Mouse (Mus musculus): ENCODE results near the gene Sdccag8.
"Not testable (repeated sequence)": the region's sequence is repeated elsewhere in the genome, so short reads cannot be mapped to it uniquely, and the experiment has no call there.

The Sdccag8 gene

DNA sequence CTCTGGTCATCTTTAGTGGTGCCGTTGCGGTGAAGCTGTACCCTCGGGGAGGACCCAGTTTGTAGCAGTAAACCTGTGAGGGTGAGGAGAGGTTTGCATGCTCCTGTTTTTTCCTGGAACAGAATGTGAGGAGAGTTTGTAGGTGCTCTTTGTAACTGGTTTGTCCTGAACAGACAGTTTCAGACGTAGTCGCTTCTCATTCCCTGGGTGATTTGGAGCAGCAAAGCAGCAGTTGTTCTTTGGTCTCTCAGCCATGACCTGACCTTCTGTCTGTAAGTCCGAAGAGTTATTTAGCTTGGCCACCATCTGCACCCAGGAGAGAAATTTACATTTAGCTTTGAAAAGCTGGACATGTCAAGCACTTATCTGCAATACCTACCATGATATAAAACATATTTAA lies 65.2 kb downstream of the Sdccag8 start:
- no peak for DNase-seq

- no peak for DNase-seq
Measured at GRCm38 (mm10) chr1:176880101-176880500, 65.6 kb downstream of the Sdccag8 start.

- DNase-seq: no peak
Measured at GRCm38 (mm10) chr1:176880943-176881342, 66.5 kb downstream of the Sdccag8 start.

DNA sequence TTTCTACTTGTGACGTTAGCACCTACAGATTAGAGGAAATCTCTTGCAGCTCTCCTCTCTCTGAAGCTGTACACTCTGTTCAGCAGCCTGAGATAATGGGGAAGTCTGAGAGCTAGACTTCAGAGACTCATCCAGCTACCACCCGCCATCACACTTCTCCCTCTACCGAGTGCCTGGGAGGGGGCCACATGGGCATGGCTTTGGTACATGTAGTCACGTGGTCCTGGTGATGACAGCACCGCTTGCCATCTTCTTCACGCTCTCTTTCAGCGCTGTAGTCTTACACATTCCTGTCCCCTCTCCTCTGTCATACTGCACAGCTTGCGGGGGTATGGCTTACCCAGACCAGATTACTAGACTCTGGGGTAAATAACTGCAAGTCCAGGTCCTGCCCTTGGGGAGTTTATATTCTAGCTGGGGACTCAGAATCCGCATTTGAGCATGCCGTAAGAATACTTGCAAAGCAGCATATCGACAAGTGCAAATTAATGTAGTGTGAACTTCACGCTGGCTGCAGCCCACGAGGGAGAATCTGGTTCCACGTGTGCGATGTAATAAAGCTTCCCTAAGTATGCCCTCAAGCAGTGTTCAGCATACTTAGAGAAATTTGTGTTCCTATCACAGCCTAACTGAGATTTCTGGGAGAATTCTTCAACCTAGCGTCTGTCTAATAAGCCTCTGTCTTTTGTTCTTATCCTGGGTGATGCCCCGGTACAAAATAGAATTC lies 70.9 kb downstream of the Sdccag8 start:
- DNase-seq: no peak

GRCm38 (mm10) chr1:176886002-176886401 lies 71.5 kb downstream of the Sdccag8 start:
- DNase-seq: no peak

DNA sequence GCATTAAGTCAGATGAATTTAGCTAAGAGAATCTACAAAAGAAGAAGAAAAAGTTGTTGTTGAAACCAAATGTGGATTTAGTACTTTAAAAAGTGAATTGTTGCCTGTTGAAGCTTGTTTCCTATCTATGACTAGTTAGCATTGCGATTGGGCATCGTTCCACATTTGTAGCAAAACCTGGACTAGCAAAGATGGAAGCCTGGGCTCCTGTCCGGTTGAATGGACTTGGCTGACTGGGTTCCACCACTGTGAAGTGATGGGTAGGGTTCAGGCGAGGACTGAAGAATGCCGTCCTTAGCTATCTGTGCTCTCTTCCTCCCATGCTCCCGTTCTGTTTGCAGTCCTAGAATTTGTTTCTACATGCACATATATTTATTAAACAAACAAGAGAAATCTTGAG lies 89.3 kb downstream of the Sdccag8 start:
- no peak for DNase-seq

- DNase-seq: no peak
Measured at GRCm38 (mm10) chr1:176915946-176916345, 101.5 kb downstream of the Sdccag8 start.

DNA sequence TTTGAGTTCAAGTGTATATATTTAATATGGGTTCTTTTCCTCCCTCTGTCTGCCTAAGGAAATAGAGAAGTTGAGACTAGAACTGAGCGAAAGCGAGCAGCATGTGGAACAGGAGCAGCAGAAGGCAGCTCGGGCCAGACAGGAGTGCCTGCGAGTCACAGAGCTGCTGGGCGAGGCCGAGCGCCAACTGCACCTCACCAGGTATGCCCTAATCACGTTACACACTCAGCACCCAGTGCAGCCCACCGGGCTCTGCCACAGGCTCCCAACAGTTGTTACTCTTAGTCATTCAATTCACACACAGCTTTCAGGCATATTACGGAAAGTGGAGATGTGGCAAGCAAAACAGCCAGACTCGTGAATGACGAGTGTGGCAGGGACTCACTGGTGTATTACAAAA lies 105.0 kb downstream of the Sdccag8 start:
- no peak for DNase-seq

DNA sequence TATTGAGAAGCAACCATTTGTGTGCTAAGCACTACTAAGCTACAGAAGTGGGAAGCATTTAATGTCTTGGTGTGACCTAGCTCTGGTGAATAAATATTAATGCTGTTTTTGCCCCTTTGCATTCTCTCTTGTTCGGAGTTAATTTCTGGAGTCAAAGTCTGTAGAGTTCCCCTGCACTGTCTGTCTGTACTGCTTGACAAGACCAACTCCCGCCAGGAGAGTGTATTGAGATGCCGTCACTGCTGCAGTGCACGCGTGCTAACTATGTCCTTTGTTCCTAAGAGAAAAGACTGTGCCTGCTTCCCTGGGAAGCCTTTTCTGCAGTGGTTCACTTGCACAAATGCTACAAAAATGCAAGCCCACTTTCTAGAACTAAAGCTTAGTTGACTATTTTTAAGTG lies 108.4 kb downstream of the Sdccag8 start:
- no peak for DNase-seq

GRCm38 (mm10) chr1:176926009-176926408 lies 111.5 kb downstream of the Sdccag8 start:
- DNase-seq: no peak

GRCm38 (mm10) chr1:176927312-176927711 lies 112.9 kb downstream of the Sdccag8 start:
- no peak for DNase-seq

DNA sequence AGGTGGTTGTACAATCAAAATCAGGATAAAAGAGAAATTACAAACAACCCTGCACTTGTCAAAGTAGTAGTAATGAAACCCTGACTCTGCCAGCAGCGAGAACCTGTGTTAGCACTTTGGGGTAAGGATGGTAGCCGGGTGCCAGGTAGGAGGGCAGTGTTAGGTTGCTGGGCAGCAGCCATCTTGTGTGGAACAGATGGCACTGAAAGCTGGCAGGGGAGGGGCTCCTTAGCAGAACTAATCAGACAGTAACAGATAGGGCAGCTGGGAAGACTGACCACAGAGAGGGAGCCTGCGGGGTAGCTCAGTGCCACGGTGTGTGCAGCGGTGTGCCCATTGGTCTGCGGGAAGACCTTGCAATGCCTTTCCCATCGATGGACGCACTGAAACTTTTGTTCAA lies 115.2 kb downstream of the Sdccag8 start:
- DNase-seq: no peak

DNA sequence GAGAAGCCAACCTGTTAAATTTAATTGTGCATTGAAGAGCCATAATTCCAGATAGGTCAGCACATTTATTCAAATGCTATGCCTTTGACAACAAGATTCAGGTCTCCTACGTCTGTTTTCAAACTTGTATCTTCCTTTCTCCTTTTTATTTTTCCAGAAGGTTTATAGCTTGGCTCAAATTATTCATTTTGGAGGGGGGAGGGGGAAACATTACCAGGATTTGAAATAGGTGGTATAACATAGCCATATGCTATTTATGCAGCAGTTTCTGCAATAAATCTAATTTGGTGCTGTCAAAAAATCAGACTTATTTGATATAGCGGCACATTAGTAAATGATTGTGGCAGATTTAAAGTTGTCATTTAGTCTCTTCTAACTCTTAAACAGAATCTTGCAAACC lies 116.1 kb downstream of the Sdccag8 start:
- DNase-seq: no peak

- no peak for DNase-seq
Measured at GRCm38 (mm10) chr1:176930981-176931500, 116.6 kb downstream of the Sdccag8 start.

DNA sequence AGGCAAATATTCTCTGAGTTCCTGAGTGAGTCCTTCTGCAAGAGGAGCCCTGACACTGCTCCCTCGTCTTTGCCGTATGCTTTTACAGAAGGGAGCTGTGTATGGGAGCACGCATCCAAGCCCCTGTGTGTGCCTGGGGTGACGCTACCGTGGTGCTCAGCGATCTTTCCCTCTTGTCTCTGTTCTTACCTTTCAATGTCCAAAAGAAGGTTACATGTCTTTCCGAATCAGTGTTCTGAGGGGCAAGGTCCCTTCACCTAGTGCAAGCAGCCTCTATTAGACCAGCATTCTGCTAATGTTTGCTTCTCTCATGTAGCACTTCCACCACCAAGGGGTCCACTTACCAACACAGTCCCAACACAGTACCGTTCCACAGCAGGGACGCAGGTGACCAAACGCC lies 117.1 kb downstream of the Sdccag8 start:
- no peak for DNase-seq

GRCm38 (mm10) chr1:176932320-176932950 lies 118.0 kb downstream of the Sdccag8 start:
- DNase-seq: no peak

- no peak for DNase-seq
Measured at GRCm38 (mm10) chr1:176933319-176933718, 118.9 kb downstream of the Sdccag8 start.

- no peak for DNase-seq
Measured at GRCm38 (mm10) chr1:176934043-176934762, 119.7 kb downstream of the Sdccag8 start.

DNA sequence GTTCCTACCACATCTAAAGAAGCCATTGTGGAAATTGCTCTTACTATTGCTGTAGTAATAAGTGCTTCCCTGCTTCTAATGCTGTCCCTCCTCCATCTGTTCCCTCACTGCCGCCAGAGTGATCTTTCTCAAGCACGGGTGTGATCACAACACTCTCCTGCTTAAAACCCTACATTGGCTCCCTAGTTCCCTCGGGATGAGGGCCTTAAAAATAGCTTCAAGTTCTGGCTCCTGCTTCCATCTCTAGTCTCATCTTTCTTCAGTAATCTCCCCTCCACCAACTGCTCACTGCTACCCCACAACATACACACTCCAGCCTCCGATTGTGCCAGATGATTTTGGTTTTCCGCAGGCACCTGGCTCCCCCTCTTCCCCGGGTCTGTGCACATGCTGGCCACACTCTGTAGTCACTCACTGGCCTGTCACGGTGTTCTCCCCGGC lies 125.5 kb downstream of the Sdccag8 start:
- DNase-seq: no peak

- not testable (repeated sequence) for DNase-seq
Measured at GRCm38 (mm10) chr1:176941286-176941990, 127.0 kb downstream of the Sdccag8 start.

DNA sequence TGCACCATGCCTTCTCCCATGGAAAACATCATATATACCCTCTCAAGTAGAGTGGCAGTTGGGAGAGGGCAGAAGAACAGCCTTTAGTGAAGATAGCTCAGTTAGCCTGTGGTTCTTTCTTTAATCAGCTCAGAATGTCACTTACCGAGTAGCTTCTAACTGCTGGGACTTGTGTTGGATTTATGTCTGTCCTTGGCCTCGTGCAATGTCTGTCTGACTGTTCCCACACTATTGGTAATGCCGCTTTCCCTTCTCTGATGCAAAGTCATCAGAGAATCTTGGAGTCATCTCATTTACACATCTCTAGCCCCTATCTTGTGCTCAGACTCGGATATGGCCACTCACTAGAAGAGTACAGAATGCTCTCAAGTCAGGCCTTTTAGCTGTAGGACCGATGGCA lies 128.7 kb downstream of the Sdccag8 start:
- DNase-seq: no peak

- no peak for DNase-seq
Measured at GRCm38 (mm10) chr1:176943987-176944386, 129.5 kb downstream of the Sdccag8 start.

Measured in lung, postnatal 14 days (tissue).